Mouse (Mus musculus): ENCODE data around the gene Acnat1. TPM values are rescaled to one million over a fixed set of nuclear protein-coding genes. Genes with fewer than 3 reads are reported as not detected.
"Not testable (repeated sequence)": the region's sequence is repeated elsewhere in the genome, so short reads cannot be mapped to it uniquely, and the experiment has no call there.

Gene Acnat1
- total and polyA plus RNA-seq, 2 experiments from 2014 or later = not detected

DNA sequence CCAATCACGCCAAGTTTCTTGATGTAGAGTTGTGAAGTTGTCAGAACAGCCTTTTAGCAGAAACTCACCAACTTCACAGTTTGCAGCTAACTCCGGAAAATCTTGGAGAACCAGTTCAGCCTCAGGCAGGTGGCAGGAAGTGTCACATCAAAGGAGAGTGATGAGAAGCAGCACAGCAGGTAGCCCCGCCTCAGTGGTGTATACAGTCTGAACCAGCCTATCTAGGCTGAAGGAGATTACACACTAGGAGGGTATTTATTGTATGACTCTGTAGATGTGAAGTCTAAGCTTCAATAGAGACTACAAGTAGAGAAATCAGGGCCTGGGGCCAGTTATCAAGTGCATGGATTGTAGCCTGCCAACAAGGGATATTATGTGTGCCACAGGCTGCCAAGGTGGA lies 7.2 kb upstream of the Acnat1 start:
- DNase-seq (ENCODE audit: low spot score) (no peak), ATAC-seq (no peak)
- no peaks in the 10 kb centered on the region for H3K36me3 ChIP-seq (ENCODE audit: insufficient read depth, low read length)
- no peak overlapping the region for H3K4me2 ChIP-seq (ENCODE audit: low read depth, low read length)
- no peak for TF ChIP-seq CTCF (IDR thresholded peaks at IDR 0.05; ENCODE audit: low read depth)
- H3K9ac ChIP-seq (replicated peaks; ENCODE audit: low read length) = no peak overlapping the region
- H3K9me3 ChIP-seq (ENCODE audit: low read length) = no peaks in the 10 kb centered on the region
- H3K4me1 ChIP-seq (ENCODE audit: insufficient read depth, low read length) = no peaks in the 10 kb centered on the region
- no peak overlapping the region for H3K4me3 ChIP-seq (ENCODE audit: low read length)
- 71% methylated on average over 3 of the region's 3 CpGs for whole genome bisulfite sequencing
- H3K27me3 ChIP-seq (ENCODE audit: insufficient read depth, low read length) = no peaks in the 10 kb centered on the region
- no peak overlapping the region for H3K27ac ChIP-seq

DNA sequence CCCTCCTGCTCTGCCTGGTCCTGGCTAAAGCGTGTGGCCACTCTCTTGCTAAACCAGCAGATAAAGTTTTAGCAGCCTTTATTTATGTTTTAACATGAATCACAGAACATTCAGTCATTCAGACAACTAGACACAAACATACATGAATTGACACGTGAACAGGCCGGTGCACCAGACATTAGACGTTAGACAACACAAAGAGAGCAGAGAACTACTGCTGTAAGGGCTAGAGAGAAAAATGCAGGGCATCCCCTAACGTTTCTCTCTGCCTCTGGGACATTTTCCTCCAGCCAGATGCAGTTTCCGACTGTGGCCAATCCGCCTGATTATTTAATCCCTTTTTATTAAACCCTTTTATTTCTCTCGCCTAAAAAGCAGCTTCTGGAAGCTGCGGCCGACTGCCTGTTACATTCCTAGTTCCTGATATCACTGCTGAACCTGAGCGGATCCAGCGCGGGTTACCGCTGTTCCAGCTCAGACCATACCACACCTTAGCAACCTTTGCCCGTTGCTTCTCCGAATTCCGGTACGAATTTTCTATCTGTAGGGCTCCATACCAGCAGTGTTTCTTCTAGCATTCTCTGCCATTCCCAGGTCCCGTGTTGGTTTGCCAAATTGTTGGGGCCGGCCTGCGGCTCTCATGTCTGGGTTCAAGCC lies 6.5 kb upstream of the Acnat1 start:
- Histone ChIP-seq H3K4me2 (ENCODE audit: low read depth, low read length) (0 out of 2 replicates have a peak overlapping the region, but pooled peaks have one; percentile 10), H3K27me3 (ENCODE audit: insufficient read depth, low read length) (no peaks in the 10 kb centered on the region), H3K36me3 (ENCODE audit: insufficient read depth, low read length) (no peaks in the 10 kb centered on the region), H3K4me1 (ENCODE audit: insufficient read depth, low read length) (no peaks in the 10 kb centered on the region), H3K4me3 (ENCODE audit: low read length) (no peak overlapping the region), H3K27ac (no peak overlapping the region), H3K9ac (replicated peaks; ENCODE audit: low read length) (no peak overlapping the region), H3K9me3 (ENCODE audit: low read length) (no peaks in the 10 kb centered on the region)
- ATAC-seq (no peak), DNase-seq (ENCODE audit: low spot score) (no peak)
- TF ChIP-seq CTCF (IDR thresholded peaks at IDR 0.05; ENCODE audit: low read depth) = no peak
- 25% methylated on average over 21 of the region's 21 CpGs for WGBS

DNA sequence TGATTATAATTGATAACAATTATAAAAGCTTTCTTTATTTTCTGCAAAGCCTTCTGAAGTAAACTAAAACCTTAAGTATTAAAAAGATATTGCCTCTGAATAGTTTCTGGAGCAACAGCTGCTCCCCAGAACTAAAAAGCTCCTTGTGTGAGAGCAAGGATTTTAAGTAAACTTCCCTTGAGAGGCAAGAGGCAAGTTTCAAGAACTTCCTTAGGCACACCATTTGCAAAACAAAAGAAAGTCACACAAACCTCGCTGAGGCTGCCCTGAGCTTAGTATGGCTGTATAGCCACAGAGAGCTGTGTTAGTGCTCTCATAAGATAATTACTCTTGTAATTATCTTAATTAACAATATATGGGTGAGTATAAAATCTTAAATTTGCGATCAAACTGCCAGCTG lies 5.3 kb upstream of the Acnat1 start:
- not testable (repeated sequence) for H3K4me2 ChIP-seq (ENCODE audit: low read depth, low read length); H3K27me3 ChIP-seq (ENCODE audit: insufficient read depth, low read length); ATAC-seq; H3K4me1 ChIP-seq (ENCODE audit: insufficient read depth, low read length); DNase-seq (ENCODE audit: low spot score); H3K27ac ChIP-seq; H3K9ac ChIP-seq (replicated peaks; ENCODE audit: low read length); H3K36me3 ChIP-seq (ENCODE audit: insufficient read depth, low read length); H3K9me3 ChIP-seq (ENCODE audit: low read length); H3K4me3 ChIP-seq (ENCODE audit: low read length)
- WGBS = 42% methylated on average over 2 of the region's 2 CpGs

DNA sequence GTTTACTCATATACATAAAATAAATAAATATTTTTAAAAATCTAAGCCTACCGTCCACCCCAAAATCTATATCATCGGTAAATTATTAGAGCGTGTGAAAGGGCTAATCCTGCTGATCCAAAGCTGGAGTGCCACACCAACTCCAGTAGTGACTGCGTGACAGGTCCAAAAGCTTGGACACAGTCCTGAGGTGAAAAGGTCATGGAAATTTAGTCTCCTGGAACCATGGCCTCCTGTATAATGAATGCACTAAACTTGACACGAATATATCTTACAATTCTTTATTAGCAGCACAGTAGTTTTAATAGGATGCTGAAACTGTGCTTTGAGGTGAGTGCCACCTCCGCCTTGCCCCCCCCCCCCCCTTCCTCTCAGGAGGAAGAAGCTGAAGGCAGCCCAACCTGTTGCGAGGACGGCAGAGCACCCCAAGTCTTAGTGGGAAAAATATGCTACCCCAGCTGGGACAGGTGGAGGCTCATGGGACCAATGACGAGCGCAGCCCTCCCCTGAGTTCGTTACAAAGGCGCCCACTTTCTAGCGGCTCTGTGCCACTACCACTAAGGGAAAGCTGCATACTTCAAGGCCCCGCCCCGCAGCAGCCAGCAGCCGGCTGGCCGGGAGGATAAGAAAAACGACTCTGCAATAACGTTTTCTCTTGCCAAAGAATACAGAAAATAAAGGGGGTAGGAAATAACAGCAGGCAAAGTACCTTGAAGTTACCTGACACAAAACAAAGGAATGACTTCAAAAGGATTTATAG lies 4.6 kb upstream of the Acnat1 start:
- no peaks in the 10 kb centered on the region for H3K27me3 ChIP-seq (ENCODE audit: insufficient read depth, low read length)
- H3K36me3 ChIP-seq (ENCODE audit: insufficient read depth, low read length) = no peaks in the 10 kb centered on the region
- no peak for ATAC-seq
- 21% methylated on average over 18 of the region's 19 CpGs for WGBS
- peak overlapping the region; percentile 41 for H3K4me2 ChIP-seq (ENCODE audit: low read depth, low read length)
- H3K9ac ChIP-seq (replicated peaks; ENCODE audit: low read length) = no peak overlapping the region
- no peaks in the 10 kb centered on the region for H3K4me1 ChIP-seq (ENCODE audit: insufficient read depth, low read length)
- no peak for TF ChIP-seq CTCF (IDR thresholded peaks at IDR 0.05; ENCODE audit: low read depth)
- no peak overlapping the region for H3K4me3 ChIP-seq (ENCODE audit: low read length)
- no peaks in the 10 kb centered on the region for H3K9me3 ChIP-seq (ENCODE audit: low read length)
- H3K27ac ChIP-seq = no peak overlapping the region
- peak; percentile 11 for DNase-seq (ENCODE audit: low spot score)

- no peaks in the 10 kb centered on the region for H3K36me3 ChIP-seq (ENCODE audit: insufficient read depth, low read length)
- no peaks in the 10 kb centered on the region for H3K9me3 ChIP-seq (ENCODE audit: low read length)
- no peak overlapping the region for H3K4me2 ChIP-seq (ENCODE audit: low read depth, low read length)
- no peaks in the 10 kb centered on the region for H3K27me3 ChIP-seq (ENCODE audit: insufficient read depth, low read length)
- no peaks in the 10 kb centered on the region for H3K4me1 ChIP-seq (ENCODE audit: insufficient read depth, low read length)
- no peak overlapping the region for H3K9ac ChIP-seq (replicated peaks; ENCODE audit: low read length)
- H3K27ac ChIP-seq = no peak overlapping the region
- DNase-seq (ENCODE audit: low spot score) = no peak
- no peak overlapping the region for H3K4me3 ChIP-seq (ENCODE audit: low read length)
- TF ChIP-seq CTCF (IDR thresholded peaks at IDR 0.05; ENCODE audit: low read depth) = no peak
- ATAC-seq = no peak
These were observed 871 bp upstream of the Acnat1 start for GRCm38 (mm10) chr4:49474583-49474982.

- H3K27me3 ChIP-seq (ENCODE audit: insufficient read depth, low read length) = no peaks in the 10 kb centered on the region
- ATAC-seq (no peak), DNase-seq (ENCODE audit: low spot score) (no peak)
- no peaks in the 10 kb centered on the region for H3K36me3 ChIP-seq (ENCODE audit: insufficient read depth, low read length)
- no peak overlapping the region for H3K9ac ChIP-seq (replicated peaks; ENCODE audit: low read length)
- no peak for TF ChIP-seq CTCF (IDR thresholded peaks at IDR 0.05; ENCODE audit: low read depth)
- no peaks in the 10 kb centered on the region for H3K4me1 ChIP-seq (ENCODE audit: insufficient read depth, low read length)
- H3K27ac ChIP-seq = no peak overlapping the region
- 87% methylated on average over 3 of the region's 3 CpGs for WGBS
- no peak overlapping the region for H3K4me3 ChIP-seq (ENCODE audit: low read length)
- no peak overlapping the region for H3K4me2 ChIP-seq (ENCODE audit: low read depth, low read length)
- no peaks in the 10 kb centered on the region for H3K9me3 ChIP-seq (ENCODE audit: low read length)
These were observed 4.1 kb downstream of the Acnat1 start for GRCm38 (mm10) chr4:49469435-49470151.
